Mouse (Mus musculus): Measurements from ENCODE around the gene Zfp648. TPM values are rescaled to one million over a fixed set of nuclear protein-coding genes. Genes with fewer than 3 reads are reported as not detected.

Gene Zfp648
- polyA plus RNA-seq (2016; fragmentation: Nextera tagmentation; extraction: Ambion mirVana) = 0.11 TPM in 1 of 2 replicates, not detected in the other

DNA sequence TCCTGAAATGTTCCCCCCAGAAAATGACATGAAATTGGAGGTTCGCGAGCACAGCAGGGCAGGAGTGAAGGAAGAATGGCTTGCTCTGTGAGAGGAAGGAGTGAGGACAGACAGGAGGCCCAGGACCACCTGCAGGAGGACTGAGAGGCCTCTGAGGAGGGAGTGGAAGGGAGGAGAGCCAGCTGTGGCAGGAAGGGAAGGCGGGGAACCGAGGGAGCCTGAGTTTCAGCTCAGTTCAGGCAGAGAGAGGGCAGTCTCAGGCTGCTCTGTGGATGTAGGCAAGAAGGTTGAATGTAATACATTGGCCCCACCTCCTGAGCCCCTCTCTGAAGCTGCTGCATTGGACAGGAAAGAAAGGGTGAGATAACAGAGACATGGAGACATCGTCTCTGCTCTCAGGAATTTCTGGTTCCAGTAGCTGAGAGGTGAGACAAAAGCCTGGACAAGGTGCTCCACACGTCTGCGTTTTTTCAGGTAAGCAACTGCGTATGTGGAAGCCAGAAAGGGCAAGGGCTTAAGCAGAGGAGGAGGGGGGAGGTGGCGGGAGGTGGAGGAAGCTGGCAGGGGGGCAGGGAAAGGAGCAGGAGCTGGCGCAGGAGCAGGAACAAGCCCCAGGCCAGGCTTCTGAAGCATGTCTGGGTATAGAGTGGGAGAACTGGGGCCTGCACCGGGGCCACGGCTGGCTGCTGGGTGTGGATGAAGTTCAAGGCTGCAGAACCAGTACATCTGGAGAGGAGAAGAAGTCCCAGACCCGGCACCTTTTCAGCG is at the start of gene Zfp648:
TSS of gene Zfp648 (plus strand) at position 233 of the 768 bp plus-strand sequence.
- no peak within 1 kb of the TSS for H3K27ac ChIP-seq
- H3K4me3 ChIP-seq = no peak within 1 kb of the TSS
- H3K36me3 ChIP-seq = no peaks in the 10 kb centered on the region
- no peaks in the 10 kb centered on the region for H3K9me3 ChIP-seq
- no peak for DNase-seq (ENCODE audit: low spot score)
- H3K27me3 ChIP-seq (ENCODE audit: insufficient read depth, poor library complexity, severe bottlenecking) = peaks cover 57% of the 10 kb centered on the region
- H3K4me1 ChIP-seq (replicated peaks) = peaks cover 30% of the 10 kb centered on the region
- WGBS = 34% methylated on average over 14 of the region's 14 CpGs

DNA sequence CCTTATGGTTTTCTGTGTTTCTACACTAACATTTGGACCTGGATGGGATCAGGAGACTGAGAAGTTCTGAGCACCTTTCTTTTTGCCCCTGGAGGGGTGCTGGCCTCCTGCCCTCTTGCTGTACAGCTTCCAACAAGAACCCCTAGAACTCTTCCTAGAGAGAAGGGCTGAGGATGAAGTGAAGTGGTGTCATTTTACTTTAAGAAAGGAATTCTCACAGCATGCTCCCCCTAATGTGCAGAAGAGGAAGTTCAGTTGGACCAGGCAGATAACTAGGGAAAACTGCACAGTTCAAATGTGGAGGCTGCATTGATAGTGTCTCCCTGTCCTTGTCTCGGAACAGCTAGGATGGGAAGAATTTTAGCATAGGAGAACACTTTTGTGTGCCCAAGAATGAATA is 48.4 kb upstream of the Zfp648 start:
- H3K4me1 ChIP-seq (replicated peaks) = peaks cover 23% of the 10 kb centered on the region
- no peaks in the 10 kb centered on the region for H3K27me3 ChIP-seq (ENCODE audit: insufficient read depth, poor library complexity, severe bottlenecking)
- no peak overlapping the region for H3K27ac ChIP-seq
- H3K9me3 ChIP-seq = no peaks in the 10 kb centered on the region
- no peaks in the 10 kb centered on the region for H3K36me3 ChIP-seq
- no peak overlapping the region for H3K4me3 ChIP-seq
- 81% methylated on average over 1 of the region's 1 CpGs for WGBS
- no peak for DNase-seq (ENCODE audit: low spot score)

DNA sequence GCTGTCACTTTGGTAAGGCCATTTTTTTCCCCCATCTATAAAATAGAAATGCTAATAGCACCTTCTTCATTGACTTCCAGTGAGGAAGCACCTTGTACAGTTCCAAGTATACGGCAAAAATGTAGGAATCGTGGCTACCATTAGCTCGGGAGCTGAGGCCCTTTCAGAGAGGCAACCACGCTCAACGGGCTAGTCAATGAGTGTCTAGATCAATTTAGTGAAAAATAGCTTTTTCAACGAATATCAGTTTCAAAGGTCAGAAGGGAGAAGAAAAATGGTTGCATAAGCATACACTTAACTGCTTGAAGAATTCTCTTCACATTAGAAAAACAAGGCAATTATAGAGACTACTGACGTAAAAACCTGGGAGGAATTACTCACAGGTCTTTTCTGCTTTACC is 47.2 kb upstream of the Zfp648 start:
- no peaks in the 10 kb centered on the region for H3K9me3 ChIP-seq
- no peak for DNase-seq (ENCODE audit: low spot score)
- no peak overlapping the region for H3K27ac ChIP-seq
- no peaks in the 10 kb centered on the region for H3K36me3 ChIP-seq
- H3K27me3 ChIP-seq (ENCODE audit: insufficient read depth, poor library complexity, severe bottlenecking) = no peaks in the 10 kb centered on the region
- H3K4me3 ChIP-seq = no peak overlapping the region
- H3K4me1 ChIP-seq (replicated peaks) = peaks cover 23% of the 10 kb centered on the region
- WGBS = 93% methylated on average over 7 of the region's 7 CpGs

DNA sequence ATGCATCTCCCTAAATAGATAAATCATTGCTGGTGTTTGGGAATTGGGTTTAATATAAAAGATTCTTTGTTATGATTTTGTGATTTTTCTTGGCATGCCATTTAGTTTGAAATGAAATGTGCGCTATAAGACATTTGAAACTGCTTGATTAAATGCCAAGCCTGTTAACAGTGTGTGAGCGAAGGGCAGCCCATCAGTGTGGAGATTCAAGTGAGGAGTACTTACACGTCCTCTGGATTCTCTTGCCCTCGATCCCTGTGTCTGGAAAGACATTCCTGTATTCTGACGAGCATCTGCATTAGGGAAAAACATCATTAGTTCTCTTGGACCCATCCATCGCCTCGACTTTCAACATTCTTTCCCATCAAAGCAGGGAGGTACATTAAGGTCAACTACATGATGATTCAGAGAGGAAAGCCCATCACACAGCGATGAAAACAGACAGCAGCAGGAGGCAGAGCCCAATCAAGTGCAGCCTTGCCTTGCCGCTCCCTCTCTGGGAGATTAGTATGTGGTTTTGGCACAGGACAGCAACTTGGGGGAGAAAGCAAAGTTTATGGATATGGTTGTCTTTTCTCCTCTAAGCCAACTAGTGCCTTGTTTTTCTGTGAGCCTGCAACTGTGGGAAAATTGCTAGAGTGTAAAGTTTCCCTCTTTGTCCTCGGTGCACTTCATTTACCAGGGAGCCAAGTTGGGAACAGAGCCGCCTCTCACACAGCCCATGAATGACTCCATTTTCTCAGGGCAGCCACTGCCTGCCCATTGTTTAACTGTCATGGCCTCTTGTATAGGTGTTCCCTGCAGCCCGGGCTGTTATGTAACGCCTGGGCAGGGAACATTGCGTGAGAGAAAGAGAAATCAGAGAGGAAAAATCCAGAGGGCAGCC is 44.6 kb upstream of the Zfp648 start:
- 58% methylated on average over 14 of the region's 14 CpGs for WGBS
- Histone ChIP-seq H3K9me3 (no peaks in the 10 kb centered on the region), H3K4me3 (no peak overlapping the region), H3K36me3 (no peaks in the 10 kb centered on the region), H3K27ac (peak overlapping the region; percentile 83), H3K27me3 (ENCODE audit: insufficient read depth, poor library complexity, severe bottlenecking) (no peaks in the 10 kb centered on the region), H3K4me1 (replicated peaks) (peaks cover 13% of the 10 kb centered on the region)
- peak; percentile 34 for DNase-seq (ENCODE audit: low spot score)

DNA sequence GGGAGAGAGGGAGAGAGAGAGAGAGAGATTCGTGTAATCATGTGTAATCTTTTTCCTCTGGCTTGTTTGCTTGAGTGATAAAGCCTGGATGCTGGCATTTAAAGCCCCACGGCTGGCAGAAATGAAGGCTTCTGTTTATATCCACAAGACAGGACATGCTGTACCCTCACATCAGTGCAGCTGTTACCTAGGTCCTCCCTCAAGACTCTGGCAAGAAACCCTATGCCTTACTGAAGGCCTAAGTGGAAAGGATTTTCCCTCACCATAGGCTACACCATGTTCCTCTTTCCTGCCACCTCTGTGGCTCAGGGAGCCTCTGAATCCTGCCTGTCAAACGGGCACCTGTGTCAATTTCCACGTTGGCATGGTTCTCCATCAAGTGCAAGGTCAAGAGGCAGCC is 43.9 kb upstream of the Zfp648 start:
- no peaks in the 10 kb centered on the region for H3K9me3 ChIP-seq
- no peak for DNase-seq (ENCODE audit: low spot score)
- H3K4me3 ChIP-seq = no peak overlapping the region
- H3K4me1 ChIP-seq (replicated peaks) = peaks cover 13% of the 10 kb centered on the region
- 71% methylated on average over 4 of the region's 4 CpGs for WGBS
- H3K27ac ChIP-seq = peak overlapping the region; percentile 83
- H3K36me3 ChIP-seq = no peaks in the 10 kb centered on the region
- no peaks in the 10 kb centered on the region for H3K27me3 ChIP-seq (ENCODE audit: insufficient read depth, poor library complexity, severe bottlenecking)

DNA sequence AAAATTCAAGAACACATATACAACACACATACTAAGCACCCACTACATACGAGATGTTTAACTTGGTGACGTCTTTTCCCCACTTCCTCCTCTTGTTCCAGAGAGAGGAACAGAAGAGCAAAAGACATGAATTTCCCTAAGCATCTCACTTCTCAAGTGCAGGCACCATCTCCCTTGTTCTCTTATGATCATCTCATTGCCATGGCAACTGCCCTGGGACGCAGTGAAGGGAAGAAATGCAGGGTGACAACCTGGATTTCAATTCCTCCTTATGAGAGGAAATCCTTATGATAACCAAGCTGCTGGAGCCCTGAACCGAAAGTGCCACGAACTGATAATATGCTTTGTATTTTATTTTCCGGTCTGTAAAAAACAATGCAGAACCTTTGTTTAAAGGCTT is 33.3 kb upstream of the Zfp648 start:
- DNase-seq (ENCODE audit: low spot score) = no peak
- Histone ChIP-seq H3K36me3 (no peaks in the 10 kb centered on the region), H3K4me3 (no peak overlapping the region), H3K27ac (no peak overlapping the region), H3K4me1 (replicated peaks) (no peaks in the 10 kb centered on the region), H3K9me3 (no peaks in the 10 kb centered on the region), H3K27me3 (ENCODE audit: insufficient read depth, poor library complexity, severe bottlenecking) (no peaks in the 10 kb centered on the region)
- WGBS = 87% methylated on average over 6 of the region's 6 CpGs

DNA sequence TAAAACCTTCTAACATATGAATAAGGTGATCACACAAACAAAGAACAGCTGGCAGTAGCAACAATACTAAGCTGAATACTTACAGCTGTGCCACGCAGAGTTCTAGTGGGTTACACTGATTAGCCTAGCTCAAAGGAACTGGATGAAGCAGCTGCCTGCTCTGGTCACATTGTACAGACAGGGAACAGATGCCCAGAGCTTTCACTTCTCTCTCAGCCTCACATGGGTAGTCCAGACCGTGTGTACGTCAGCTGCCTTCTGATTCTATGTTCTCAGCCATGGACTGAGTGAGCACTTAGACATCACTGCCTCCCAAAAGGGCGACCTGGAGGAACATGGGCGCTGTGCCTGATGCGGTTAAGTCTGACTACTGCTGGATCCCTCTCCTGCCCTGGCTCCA is 25.7 kb upstream of the Zfp648 start:
- no peaks in the 10 kb centered on the region for H3K4me1 ChIP-seq (replicated peaks)
- H3K27me3 ChIP-seq (ENCODE audit: insufficient read depth, poor library complexity, severe bottlenecking) = no peaks in the 10 kb centered on the region
- 0 out of 2 replicates have a peak, but pooled peaks cover 2% of the 10 kb centered on the region for H3K9me3 ChIP-seq
- no peak overlapping the region for H3K4me3 ChIP-seq
- DNase-seq (ENCODE audit: low spot score) = no peak
- 84% methylated on average over 6 of the region's 6 CpGs for WGBS
- no peak overlapping the region for H3K27ac ChIP-seq
- H3K36me3 ChIP-seq = no peaks in the 10 kb centered on the region

DNA sequence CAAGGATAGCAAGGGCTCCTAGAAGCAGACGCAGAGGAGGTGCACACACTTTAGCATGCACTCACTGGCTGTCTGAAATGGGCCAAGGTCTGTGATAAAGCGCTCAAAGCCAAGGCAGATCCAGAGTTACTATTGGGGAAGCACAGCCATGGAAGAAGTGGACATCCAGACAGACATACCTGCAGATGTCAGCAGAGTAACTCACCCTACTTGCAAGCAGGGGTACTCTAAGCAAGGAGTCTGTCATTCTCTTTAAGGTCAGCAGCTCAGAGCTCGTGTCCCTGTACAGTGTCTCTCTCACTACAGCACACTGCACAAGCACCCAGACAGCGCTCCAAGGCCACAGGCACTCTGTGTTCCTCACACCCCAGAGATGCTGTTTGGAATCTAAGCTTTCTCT is 23.2 kb upstream of the Zfp648 start:
- H3K4me1 ChIP-seq (replicated peaks) = no peaks in the 10 kb centered on the region
- no peak for DNase-seq (ENCODE audit: low spot score)
- H3K4me3 ChIP-seq = no peak overlapping the region
- no peaks in the 10 kb centered on the region for H3K27me3 ChIP-seq (ENCODE audit: insufficient read depth, poor library complexity, severe bottlenecking)
- no peaks in the 10 kb centered on the region for H3K36me3 ChIP-seq
- H3K9me3 ChIP-seq = 0 out of 2 replicates have a peak, but pooled peaks cover 2% of the 10 kb centered on the region
- WGBS = 91% methylated on average over 4 of the region's 4 CpGs
- H3K27ac ChIP-seq = no peak overlapping the region

DNA sequence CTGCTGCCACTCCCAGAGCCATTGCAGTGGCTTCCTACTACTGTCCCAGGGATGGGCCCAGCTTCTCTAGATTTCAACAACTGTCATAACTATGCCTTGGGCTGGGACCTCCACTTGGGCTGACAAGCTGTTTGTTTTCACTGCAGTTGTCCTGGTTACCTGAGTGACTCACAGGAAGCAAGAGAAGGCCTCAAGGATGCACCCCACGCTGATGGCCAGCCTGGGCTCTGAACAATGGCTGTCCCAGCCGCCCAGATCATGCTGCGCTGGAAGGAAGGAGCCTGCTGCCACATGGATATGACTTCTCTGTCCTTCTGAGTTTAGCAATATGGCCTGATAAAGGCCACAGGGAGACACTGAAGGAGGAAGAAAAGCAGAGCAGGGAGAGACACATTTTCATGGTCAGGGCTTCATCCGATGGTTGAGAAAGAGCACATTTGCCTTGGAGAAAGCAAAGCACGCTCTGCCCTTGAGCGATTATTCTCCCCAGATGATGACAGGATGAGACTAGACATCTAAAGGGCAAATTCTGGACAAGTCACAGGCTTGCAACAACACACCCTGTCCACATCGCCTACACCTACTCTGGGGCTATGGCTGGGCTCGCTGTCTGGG is 22.3 kb upstream of the Zfp648 start:
- no peak for DNase-seq (ENCODE audit: low spot score)
- Histone ChIP-seq H3K4me1 (replicated peaks) (no peaks in the 10 kb centered on the region), H3K27me3 (ENCODE audit: insufficient read depth, poor library complexity, severe bottlenecking) (no peaks in the 10 kb centered on the region), H3K36me3 (no peaks in the 10 kb centered on the region), H3K27ac (no peak overlapping the region), H3K9me3 (0 out of 2 replicates have a peak, but pooled peaks cover 2% of the 10 kb centered on the region), H3K4me3 (no peak overlapping the region)
- WGBS = 88% methylated on average over 8 of the region's 8 CpGs

DNA sequence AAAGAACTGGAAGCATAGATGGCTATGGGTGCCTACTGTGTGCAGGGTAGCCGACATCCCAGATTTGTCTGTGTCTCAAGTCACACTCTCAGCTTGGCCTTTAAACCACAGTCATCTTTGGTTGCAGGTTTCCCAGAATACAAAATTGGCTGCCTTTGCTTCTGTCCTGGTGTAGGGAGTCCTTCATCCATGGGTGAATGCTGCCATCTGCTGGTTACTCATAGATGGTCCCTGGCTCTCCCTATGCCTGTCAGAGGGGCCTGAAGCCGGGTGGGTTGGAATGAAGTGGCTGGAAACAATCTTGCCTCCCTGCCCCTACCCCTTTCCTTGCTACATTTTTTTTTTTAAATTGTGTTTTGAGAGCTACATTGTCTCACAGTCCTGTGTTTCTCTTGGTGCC is 20.0 kb upstream of the Zfp648 start:
- Histone ChIP-seq H3K4me1 (replicated peaks) (no peaks in the 10 kb centered on the region), H3K36me3 (no peaks in the 10 kb centered on the region), H3K27me3 (ENCODE audit: insufficient read depth, poor library complexity, severe bottlenecking) (no peaks in the 10 kb centered on the region), H3K4me3 (no peak overlapping the region), H3K27ac (no peak overlapping the region), H3K9me3 (0 out of 2 replicates have a peak, but pooled peaks cover 2% of the 10 kb centered on the region)
- 46% methylated on average over 2 of the region's 2 CpGs for WGBS
- peak; percentile 77 for DNase-seq (ENCODE audit: low spot score)

DNA sequence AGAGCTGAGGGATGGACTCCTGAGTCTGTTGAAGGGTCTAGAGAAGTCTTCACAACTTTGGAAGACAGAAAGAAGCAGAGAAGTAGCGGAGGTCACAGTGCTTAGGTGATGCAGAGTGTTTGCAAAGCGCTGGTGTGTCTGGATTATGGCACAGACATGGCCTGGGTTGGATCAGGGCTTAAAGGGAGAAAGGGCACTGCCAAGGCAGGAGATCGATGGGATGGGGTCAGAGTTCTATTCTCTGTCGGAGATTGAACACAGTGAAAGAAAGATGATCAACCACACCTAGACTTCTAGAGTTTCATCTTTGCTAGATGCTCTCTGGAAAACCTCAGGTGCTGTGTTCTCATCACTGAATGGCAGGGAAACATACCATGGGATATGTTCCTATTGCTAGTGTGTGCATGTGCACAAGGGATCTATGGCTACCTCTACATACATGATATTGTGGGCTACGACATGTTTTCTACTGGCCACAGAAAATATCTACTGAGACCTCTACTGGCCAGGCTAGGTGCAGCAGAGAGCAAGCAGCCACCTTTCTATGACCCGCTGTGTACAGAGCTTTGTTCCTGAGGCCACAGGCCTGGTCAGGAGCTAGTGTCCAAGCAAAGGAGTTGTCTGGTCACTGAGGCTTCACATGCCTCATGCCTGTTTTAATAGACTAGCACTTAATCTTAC is 18.5 kb upstream of the Zfp648 start:
- Histone ChIP-seq H3K9me3 (0 out of 2 replicates have a peak, but pooled peaks cover 2% of the 10 kb centered on the region), H3K36me3 (no peaks in the 10 kb centered on the region), H3K27ac (no peak overlapping the region), H3K4me1 (replicated peaks) (no peaks in the 10 kb centered on the region), H3K4me3 (no peak overlapping the region), H3K27me3 (ENCODE audit: insufficient read depth, poor library complexity, severe bottlenecking) (no peaks in the 10 kb centered on the region)
- DNase-seq (ENCODE audit: low spot score) = no peak
- WGBS = 70% methylated on average over 6 of the region's 6 CpGs

DNA sequence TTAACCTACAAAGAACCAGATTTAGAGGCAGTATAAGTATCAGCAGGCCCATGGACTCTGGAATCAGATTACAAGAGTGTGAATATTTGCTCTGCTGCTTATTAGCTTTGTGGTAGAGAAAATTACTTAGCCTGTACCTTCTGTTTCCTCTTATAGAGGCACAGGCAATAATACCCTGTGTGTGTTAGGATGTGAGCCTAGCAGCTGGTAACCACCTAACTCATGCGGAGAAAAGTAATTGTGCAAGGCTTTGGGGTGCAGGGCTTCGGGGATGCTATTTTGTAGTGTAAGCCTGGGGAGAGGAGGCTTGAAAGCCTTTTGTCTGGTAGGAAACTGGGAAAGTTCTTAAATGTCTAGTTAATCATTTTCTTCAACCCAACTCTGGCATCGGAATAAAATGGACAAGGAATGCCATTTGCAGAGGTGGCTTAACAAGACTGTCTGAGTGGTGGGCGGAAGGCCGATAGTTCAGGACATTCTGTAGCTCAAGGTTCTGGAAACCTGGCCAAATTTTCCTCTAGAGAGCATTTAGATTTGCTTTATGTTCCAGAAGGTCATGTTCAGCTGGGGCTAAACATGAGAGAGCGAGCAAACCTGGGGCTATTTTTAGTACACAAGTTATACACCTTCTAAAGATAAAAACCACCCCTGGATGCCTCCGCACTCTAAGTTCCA is 17.8 kb upstream of the Zfp648 start:
- Histone ChIP-seq H3K4me3 (no peak overlapping the region), H3K27me3 (ENCODE audit: insufficient read depth, poor library complexity, severe bottlenecking) (no peaks in the 10 kb centered on the region), H3K27ac (no peak overlapping the region), H3K36me3 (no peaks in the 10 kb centered on the region), H3K9me3 (0 out of 2 replicates have a peak, but pooled peaks cover 2% of the 10 kb centered on the region), H3K4me1 (replicated peaks) (no peaks in the 10 kb centered on the region)
- no peak for DNase-seq (ENCODE audit: low spot score)
- WGBS = 87% methylated on average over 7 of the region's 7 CpGs
